Comparison of ENCODE assay signal across 9 mouse cellular contexts in genomic region chr8:84759126-84759525, GRCm38 (mm10). TPM values are rescaled to one million over a fixed set of nuclear protein-coding genes. Genes with fewer than 3 reads are reported as not detected.
DNase-seq lines count a peak whose midpoint lies in the region; ATAC-seq and TF ChIP-seq lines count a peak whose summit lies in the region.
"Had no signal": no experiment of that assay in that cellular context is flagged by ENCODE, and none has a peak within 500 bp of the region (broad histone marks: within the 10 kb centered on the region; RNA-seq: fewer than 3 reads in every experiment).

No protein-coding gene starts in this region.

- no peak for ATAC-seq in hindbrain, postnatal 0 days
- 0 out of 2 replicates have a peak, but pooled peaks have one; percentile 53 for ATAC-seq in erythroid progenitor cell, adult 5-6 weeks (replicated peaks; ENCODE audit: low FRiP score, poor library complexity, severe bottlenecking)
- ATAC-seq: midbrain, embryonic 15.5 days had no signal

- no peaks in the 10 kb centered on the region for H3K36me3 ChIP-seq in hindbrain, postnatal 0 days (ENCODE audit: insufficient read depth, low read length)
- H3K36me3 ChIP-seq in hindbrain, embryonic 10.5 days = no peaks in the 10 kb centered on the region
- peaks cover 0 to 8% of the 10 kb centered on the region in 2 experiments; a peak in 2 of 4 replicates for H3K36me3 ChIP-seq in MEL (ENCODE audit: control insufficient read depth in 1 of 2, insufficient read depth in 2 of 2, low read length in 2 of 2)
- H3K36me3 ChIP-seq: midbrain, embryonic 15.5 days had no signal

- 60% methylated on average over 7 of the region's 7 CpGs for WGBS in hindbrain, postnatal 0 days
- 60% methylated on average over 7 of the region's 7 CpGs for WGBS in hindbrain, embryonic 10.5 days

- H3K27ac ChIP-seq in hindbrain, postnatal 0 days = no peak overlapping the region
- H3K27ac ChIP-seq in hindbrain, embryonic 10.5 days = no peak overlapping the region
- H3K27ac ChIP-seq in MEL (ENCODE audit: control insufficient read depth, low read depth, low read length) = no peak overlapping the region
- H3K27ac ChIP-seq: midbrain, embryonic 15.5 days had no signal

- no peaks in the 10 kb centered on the region for H3K79me2 ChIP-seq in MEL (ENCODE audit: control insufficient read depth, insufficient read depth, low read length, poor library complexity)

- no peak for TF ChIP-seq POLR2A in MEL (IDR thresholded peaks at IDR 0.05; ENCODE audit: control insufficient read depth in 1 of 2, insufficient read depth in 1 of 2, low read depth in 1 of 2, low read length in 2 of 2, poor library complexity in 1 of 2)

- H3K4me2 ChIP-seq in hindbrain, postnatal 0 days (ENCODE audit: low read depth, low read length) = no peak overlapping the region
- H3K4me2 ChIP-seq: midbrain, embryonic 15.5 days had no signal

- TF ChIP-seq RAD21 in MEL (IDR thresholded peaks at IDR 0.05; ENCODE audit: low read depth, low read length) = no peak

- 0 out of 2 replicates have a peak overlapping the region, but pooled peaks have one; percentile 9 for H3K9ac ChIP-seq in hindbrain, postnatal 0 days (replicated peaks; ENCODE audit: low read length)
- H3K9ac ChIP-seq in MEL (ENCODE audit: control insufficient read depth, low read depth, low read length, poor library complexity, severe bottlenecking) = no peak overlapping the region
- H3K9ac ChIP-seq: midbrain, embryonic 15.5 days had no signal

- H3K4me1 ChIP-seq in hindbrain, postnatal 0 days (ENCODE audit: insufficient read depth, low read length) = peaks cover 21% of the 10 kb centered on the region
- H3K4me1 ChIP-seq in hindbrain, embryonic 10.5 days (replicated peaks) = peaks cover 13% of the 10 kb centered on the region; the same call in 1 of the 2 replicates
- no peaks in the 10 kb centered on the region for H3K4me1 ChIP-seq in MEL (ENCODE audit: control insufficient read depth in 1 of 2, insufficient read depth in 2 of 2, low read length in 2 of 2)

- H3K9me3 ChIP-seq in hindbrain, postnatal 0 days (ENCODE audit: low read length) = no peaks in the 10 kb centered on the region
- no peaks in the 10 kb centered on the region for H3K9me3 ChIP-seq in hindbrain, embryonic 10.5 days
- H3K9me3 ChIP-seq in MEL (replicated peaks; ENCODE audit: insufficient read depth, low read length) = no peaks in the 10 kb centered on the region
- H3K9me3 ChIP-seq: midbrain, embryonic 15.5 days had no signal

- TF ChIP-seq EP300 in MEL (IDR thresholded peaks at IDR 0.05; ENCODE audit: low read depth in 1 of 2, low read length in 2 of 2) = no peak

- H3K27me3 ChIP-seq in hindbrain, postnatal 0 days (ENCODE audit: insufficient read depth, low read length) = no peaks in the 10 kb centered on the region
- peaks cover 99% of the 10 kb centered on the region for H3K27me3 ChIP-seq in hindbrain, embryonic 10.5 days (ENCODE audit: insufficient read depth, poor library complexity, severe bottlenecking)
- no peaks in the 10 kb centered on the region for H3K27me3 ChIP-seq in MEL (ENCODE audit: control insufficient read depth in 1 of 2, insufficient read depth in 2 of 2, low read length in 2 of 2)

- TF ChIP-seq CTCF in hindbrain, postnatal 0 days (IDR thresholded peaks at IDR 0.05; ENCODE audit: low read depth) = peak; percentile 51
- peak; percentile 49 for TF ChIP-seq CTCF in MEL (IDR thresholded peaks at IDR 0.05 in 2 of 3, conservative IDR thresholded peaks at IDR 0.05 in 1 of 3; ENCODE audit: control insufficient read depth in 1 of 3, insufficient read depth in 1 of 3, low read depth in 2 of 3, low read length in 3 of 3, poor library complexity in 1 of 3, severe bottlenecking in 1 of 3)

- DNase-seq in hindbrain, postnatal 0 days (ENCODE audit: low spot score) = no peak
- DNase-seq in hindbrain, embryonic 10.5 days (ENCODE audit: low spot score) = no peak
- peak; percentile 22 for DNase-seq in MEL (ENCODE audit: low read depth, low spot score)
- peak; percentile 68 for DNase-seq in lung, postnatal 25 days (ENCODE audit: low spot score)
- DNase-seq in frontal cortex, postnatal 10 days (ENCODE audit: low spot score in 2 of 2) = no peak
- DNase-seq in retina, postnatal 1 day = no peak
- no peak for DNase-seq in layer of hippocampus, adult 9-11 months

- H3K4me3 ChIP-seq in hindbrain, postnatal 0 days (ENCODE audit: low read length) = no peak overlapping the region
- no peak overlapping the region for H3K4me3 ChIP-seq in hindbrain, embryonic 10.5 days
- H3K4me3 ChIP-seq in MEL (ENCODE audit: control insufficient read depth in 1 of 2, insufficient read depth in 1 of 2, low read depth in 2 of 2, low read length in 2 of 2) = no peak overlapping the region
- H3K4me3 ChIP-seq: midbrain, embryonic 15.5 days had no signal

TF ChIP-seq in MEL, 35 proteins besides CTCF, POLR2A, EP300 and RAD21:
- TF ChIP-seq SMC3 (IDR thresholded peaks at IDR 0.05; ENCODE audit: low read depth, low read length) (peak; percentile 19), CHD2 (IDR thresholded peaks at IDR 0.05; ENCODE audit: low read length) (no peak)

RNA-seq across cellular contexts. Expression of gene G430095P16Rik, which starts 36.3 kb away (rescaled TPM):
- 1.2 TPM in 1 of 2 replicates, not detected in the other for total RNA-seq in hindbrain, postnatal 0 days (2014; rRNA removed)
- polyA plus RNA-seq in hindbrain, postnatal 0 days (2015; fragmentation: Nextera tagmentation; extraction: Ambion mirVana) = 1.1 and 1.7 TPM in 2 replicates
- 0.54 and 1.9 TPM in 2 replicates for polyA plus RNA-seq in hindbrain, embryonic 10.5 days (2016; fragmentation: Nextera tagmentation; extraction: Ambion mirVana)
- 5.6 and 7.9 TPM in 2 replicates for total RNA-seq in MEL (2012; rRNA removed)
- polyA plus RNA-seq in MEL (2012; ENCODE audit: insufficient read depth in 1 of 2, insufficient read length in 2 of 2, low read depth in 1 of 2, low replicate concordance in 2 of 2, missing spikeins in 1 of 2) = 10 to 100 TPM in 1 of 2 experiments, not detected in 1; 17.1 TPM
- 12.2 and 21.6 TPM in 2 replicates for total RNA-seq in erythroid progenitor cell, adult 5-6 weeks (2015; ENCODE audit: low replicate concordance)
- 1.1 and 13.2 TPM in 2 replicates for total RNA-seq in erythroid progenitor cell, adult 5-6 weeks (2017; ENCODE audit: low replicate concordance)

RNA-seq across cellular contexts. Expression of gene Nfix, which starts 41.0 kb away (rescaled TPM):
- total RNA-seq in hindbrain, postnatal 0 days (2014; rRNA removed) = 90.4 and 92.5 TPM in 2 replicates
- polyA plus RNA-seq in hindbrain, postnatal 0 days (2015; fragmentation: Nextera tagmentation; extraction: Ambion mirVana) = 123 and 126 TPM in 2 replicates
- 0.07 and 0.29 TPM in 2 replicates for polyA plus RNA-seq in hindbrain, embryonic 10.5 days (2016; fragmentation: Nextera tagmentation; extraction: Ambion mirVana)
- 11.3 and 14.4 TPM in 2 replicates for total RNA-seq in MEL (2012; rRNA removed)
- polyA plus RNA-seq in MEL (2012; ENCODE audit: insufficient read depth in 1 of 2, insufficient read length in 2 of 2, low read depth in 1 of 2, low replicate concordance in 2 of 2, missing spikeins in 1 of 2) = 10 to 100 TPM in 1 of 2 experiments, not detected in 1; 29.1 TPM
- total RNA-seq in erythroid progenitor cell, adult 5-6 weeks (2015; ENCODE audit: low replicate concordance) = 53.7 and 76.0 TPM in 2 replicates
- 33.6 and 36.8 TPM in 2 replicates for total RNA-seq in erythroid progenitor cell, adult 5-6 weeks (2017; ENCODE audit: low replicate concordance)

RNA-seq across cellular contexts. Expression of gene Lyl1, which starts 57.9 kb away (rescaled TPM):
- 1.7 and 7.8 TPM in 2 replicates for total RNA-seq in hindbrain, postnatal 0 days (2014; rRNA removed)
- 2.0 and 2.3 TPM in 2 replicates for polyA plus RNA-seq in hindbrain, postnatal 0 days (2015; fragmentation: Nextera tagmentation; extraction: Ambion mirVana)
- 5.6 and 6.5 TPM in 2 replicates for polyA plus RNA-seq in hindbrain, embryonic 10.5 days (2016; fragmentation: Nextera tagmentation; extraction: Ambion mirVana)
- total RNA-seq in MEL (2012; rRNA removed) = 75.5 and 88.7 TPM in 2 replicates
- 100 to 1,000 TPM; 136 to 149 TPM for polyA plus RNA-seq in MEL (2012; ENCODE audit: insufficient read depth in 1 of 2, insufficient read length in 2 of 2, low read depth in 1 of 2, low replicate concordance in 2 of 2, missing spikeins in 1 of 2)
- total RNA-seq in erythroid progenitor cell, adult 5-6 weeks (2015; ENCODE audit: low replicate concordance) = 98.7 and 109 TPM in 2 replicates
- 54.7 and 70.5 TPM in 2 replicates for total RNA-seq in erythroid progenitor cell, adult 5-6 weeks (2017; ENCODE audit: low replicate concordance)

Comparison
In these comparisons a context has a peak if more than half of its experiments do, and no peak if none do; other contexts are left out.
1. DNase-seq: peak in MEL (single experiment) and lung, postnatal 25 days (single experiment); none in hindbrain, postnatal 0 days (single experiment), hindbrain, embryonic 10.5 days (single experiment), frontal cortex, postnatal 10 days (0 of 2), retina, postnatal 1 day (single experiment) and layer of hippocampus, adult 9-11 months (single experiment).